Mouse (Mus musculus) megakaryocyte, embryonic 14.5 days (primary cell): ENCODE data around the gene Crcp.

Source experiments
- FLI1 ChIP-seq: IDR thresholded peaks from 2 replicates; pipeline ENCODE4 v1.6.1; 2012; ENCODE audit warnings: low read length, inconsistent platforms, mixed read lengths
- GATA1 ChIP-seq: IDR thresholded peaks from 3 replicates; pipeline ENCODE4 v1.6.1; 2012; ENCODE audit warnings: mixed read lengths, low read length, inconsistent platforms, borderline replicate concordance

GRCm38 (mm10) chr5:130009784-130010183 lies 19.3 kb upstream of the Crcp start:
- TF ChIP-seq FLI1 (no peak), GATA1 (no peak)
